Mouse (Mus musculus) liver, embryonic 11.5 days (tissue): ENCODE data around the gene Tcte1. TPM values are rescaled to one million over a fixed set of nuclear protein-coding genes. Genes with fewer than 3 reads are reported as not detected.

Source experiments
- polyA plus RNA-seq: library from polyadenylated mRNA; unstranded; fragments of >200 nt; fragmentation: Nextera tagmentation; extraction: Ambion mirVana; gene quantifications from 2 replicates; pipeline ENCODE4 v1.2.1, GENCODE M21; 2014

Gene Tcte1
- polyA plus RNA-seq, 1 experiment from 2014 or later, result 0.23 TPM

Other genes starting within 250 kb of the Tcte1 start
- gene Cdc5l, start 89.7 kb upstream of the Tcte1 start, polyA plus RNA-seq, result 62.1 and 68.1 TPM in 2 replicates
- 0.14 and 0.40 TPM in 2 replicates for gene Spats1, start 48.0 kb upstream of the Tcte1 start, polyA plus RNA-seq
- 19.4 and 19.7 TPM in 2 replicates for gene Aars2, start 16.6 kb upstream of the Tcte1 start, polyA plus RNA-seq
- gene Tmem151b, start 26.2 kb downstream of the Tcte1 start, polyA plus RNA-seq, result 1.2 and 1.4 TPM in 2 replicates
- gene Nfkbie, start 32.3 kb downstream of the Tcte1 start, polyA plus RNA-seq, result 2.5 and 3.0 TPM in 2 replicates
- 110 and 116 TPM in 2 replicates for gene Slc35b2, start 40.4 kb downstream of the Tcte1 start, polyA plus RNA-seq
- 1,837 and 1,887 TPM in 2 replicates for gene Hsp90ab1, start 49.8 kb downstream of the Tcte1 start, polyA plus RNA-seq
- 277 and 325 TPM in 2 replicates for gene Slc29a1, start 76.2 kb downstream of the Tcte1 start, polyA plus RNA-seq
- gene Mymx, start 78.7 kb downstream of the Tcte1 start, polyA plus RNA-seq, result 0.62 and 1.0 TPM in 2 replicates
- gene Capn11, start 135.9 kb downstream of the Tcte1 start, polyA plus RNA-seq, result 0.22 and 0.43 TPM in 2 replicates
- 192 and 194 TPM in 2 replicates for gene Mrpl14, start 162.9 kb downstream of the Tcte1 start, polyA plus RNA-seq
- gene Tmem63b, start 163.5 kb downstream of the Tcte1 start, polyA plus RNA-seq, result 16.0 and 18.0 TPM in 2 replicates
- not detected in 2 replicates for gene 1600014C23Rik, start 210.4 kb downstream of the Tcte1 start, polyA plus RNA-seq